Mouse (Mus musculus) neural tube, embryonic 13.5 days (tissue): ENCODE results near the gene Gm45785. TPM values are rescaled to one million over a fixed set of nuclear protein-coding genes. Genes with fewer than 3 reads are reported as not detected.

Experiments used
- ATAC-seq: fragments of 200-750 bp; cut with Nextera tagmentation; 2 replicates; pipeline ENCODE4 v1.8.0; 2017; ENCODE audit warnings: low read depth, mild to moderate bottlenecking, moderate TSS enrichment, moderate library complexity
- H3K27ac ChIP-seq: fragments of 300-500 bp; sonication (generic); replicated peaks from 2 replicates; pipeline ENCODE4 v1.5.1; 2015; ENCODE audit warnings: moderate library complexity, mild to moderate bottlenecking, inconsistent platforms
- H3K27me3 ChIP-seq: fragments of 300-500 bp; sonication (generic); 2 replicates; pipeline ENCODE4 v1.6.1; 2015; ENCODE audit warnings: mild to moderate bottlenecking, inconsistent platforms
- H3K36me3 ChIP-seq: fragments of 300-500 bp; sonication (generic); 2 replicates; pipeline ENCODE4 v1.6.1; 2015; ENCODE audit warnings: mild to moderate bottlenecking, inconsistent platforms
- H3K4me1 ChIP-seq: fragments of 300-500 bp; sonication (generic); replicated peaks from 2 replicates; pipeline ENCODE4 v1.6.1; 2015; ENCODE audit warnings: inconsistent platforms
- H3K4me2 ChIP-seq: fragments of 300-500 bp; sonication (generic); 2 replicates; pipeline ENCODE4 v1.6.1; 2015; ENCODE audit warnings: inconsistent platforms, mild to moderate bottlenecking, moderate library complexity
- H3K4me3 ChIP-seq: fragments of 300-500 bp; sonication (generic); 2 replicates; pipeline ENCODE4 v1.5.1; 2015; ENCODE audit warnings: mild to moderate bottlenecking, inconsistent platforms
- H3K9ac ChIP-seq: fragments of 300-500 bp; sonication (generic); 2 replicates; pipeline ENCODE4 v1.6.1; 2015; ENCODE audit warnings: moderate library complexity, mild to moderate bottlenecking, inconsistent platforms
- H3K9me3 ChIP-seq: fragments of 300-500 bp; sonication (generic); 2 replicates; pipeline ENCODE4 v1.6.1; 2016; ENCODE audit warnings: inconsistent platforms
- WGBS: fragments of 180-500 bp; shearing (Covaris S2); methylation state at CpG from one replicate; pipeline ENCODE4 v1.1.7; 2015; 5-methylcytosine and 5-hydroxymethylcytosine counted together
- polyA plus RNA-seq: library from polyadenylated mRNA; unstranded; fragments of >200 nt; fragmentation: Nextera tagmentation; extraction: Ambion mirVana; gene quantifications from 2 replicates; pipeline ENCODE4 v1.2.1, GENCODE M21; 2015

Gene Gm45785
- polyA plus RNA-seq, 1 experiment from 2014 or later, result not detected

DNA sequence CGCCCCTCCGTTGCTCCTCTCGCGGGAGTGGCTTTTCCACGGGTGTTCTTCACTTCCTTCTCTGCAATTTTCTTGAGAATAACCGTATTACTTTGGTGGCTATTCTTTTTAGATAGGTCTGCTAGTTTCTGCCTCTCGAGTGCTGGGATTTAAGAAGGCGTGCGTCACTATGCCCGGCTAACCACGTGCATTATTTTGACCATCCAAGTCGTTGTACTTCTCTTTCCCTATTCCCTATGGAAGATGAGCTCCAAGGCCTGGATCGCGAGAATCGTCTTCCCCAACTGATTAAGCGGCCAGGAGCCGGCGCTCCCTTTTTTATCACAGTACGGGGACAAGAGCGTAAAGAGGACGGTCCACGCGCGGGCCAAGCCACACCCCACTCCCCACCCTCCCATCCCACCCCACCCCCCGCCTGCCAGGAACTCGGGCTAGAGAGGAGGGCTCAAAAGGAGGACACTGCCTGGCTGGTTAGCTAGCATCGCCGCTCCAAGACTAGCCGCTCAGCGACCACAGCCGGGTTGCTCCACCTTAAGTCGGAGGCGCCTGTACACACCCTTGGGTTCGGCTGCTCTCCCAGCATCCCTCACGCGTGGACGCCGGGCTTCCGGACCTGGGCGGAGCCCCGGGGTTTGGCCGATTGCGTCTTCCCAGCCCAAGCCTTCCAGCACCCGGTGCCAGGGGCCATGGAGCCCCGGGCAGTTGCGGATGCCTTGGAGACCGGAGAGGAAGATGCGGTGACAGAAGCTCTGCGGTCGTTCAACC is 836 bp upstream of the Gm45785 start, which contains the start of gene Ric8a:
Gene Ric8a, plus strand, starts transcription at position 173 of the 765 bp plus-strand sequence.
- peak within 1 kb of the TSS; percentile 67 for H3K4me3 ChIP-seq
- peaks cover 65% of the 10 kb centered on the region for H3K36me3 ChIP-seq
- peak within 1 kb of the TSS; percentile 95 for H3K9ac ChIP-seq
- no peaks in the 10 kb centered on the region for H3K9me3 ChIP-seq
- H3K4me2 ChIP-seq, result peak within 1 kb of the TSS; percentile 99
- peak within 1 kb of the TSS; percentile 93 for H3K27ac ChIP-seq
- H3K27me3 ChIP-seq, result no peaks in the 10 kb centered on the region
- peak; percentile 80 for ATAC-seq
- WGBS, result under 1% methylated on average over 50 of the region's 50 CpGs
- peaks cover 42% of the 10 kb centered on the region for H3K4me1 ChIP-seq

GRCm38 (mm10) chr7:140855181-140855580 is 950 bp downstream of the Gm45785 start:
- H3K36me3 ChIP-seq, result peaks cover 59% of the 10 kb centered on the region
- H3K27me3 ChIP-seq, result no peaks in the 10 kb centered on the region
- H3K9ac ChIP-seq, result peak overlapping the region; percentile 95
- peak overlapping the region; percentile 67 for H3K4me3 ChIP-seq
- H3K4me1 ChIP-seq, result peaks cover 38% of the 10 kb centered on the region
- H3K9me3 ChIP-seq, result no peaks in the 10 kb centered on the region
- whole genome bisulfite sequencing, result 76% methylated on average over 9 of the region's 9 CpGs
- 0 out of 2 replicates have a peak overlapping the region, but pooled peaks have one; percentile 93 for H3K27ac ChIP-seq
- H3K4me2 ChIP-seq, result peak overlapping the region; percentile 99
- ATAC-seq, result no peak

GRCm38 (mm10) chr7:140854483-140854882 is 1.6 kb downstream of the Gm45785 start:
- Histone ChIP-seq H3K4me2 (peak overlapping the region; percentile 99), H3K27ac (no peak overlapping the region), H3K9ac (no peak overlapping the region), H3K36me3 (peaks cover 54% of the 10 kb centered on the region), H3K9me3 (no peaks in the 10 kb centered on the region), H3K27me3 (no peaks in the 10 kb centered on the region), H3K4me1 (peaks cover 31% of the 10 kb centered on the region), H3K4me3 (peak overlapping the region; percentile 67; the same call in 1 of the 2 replicates)
- WGBS, result 94% methylated on average over 18 of the region's 18 CpGs
- ATAC-seq, result no peak

DNA sequence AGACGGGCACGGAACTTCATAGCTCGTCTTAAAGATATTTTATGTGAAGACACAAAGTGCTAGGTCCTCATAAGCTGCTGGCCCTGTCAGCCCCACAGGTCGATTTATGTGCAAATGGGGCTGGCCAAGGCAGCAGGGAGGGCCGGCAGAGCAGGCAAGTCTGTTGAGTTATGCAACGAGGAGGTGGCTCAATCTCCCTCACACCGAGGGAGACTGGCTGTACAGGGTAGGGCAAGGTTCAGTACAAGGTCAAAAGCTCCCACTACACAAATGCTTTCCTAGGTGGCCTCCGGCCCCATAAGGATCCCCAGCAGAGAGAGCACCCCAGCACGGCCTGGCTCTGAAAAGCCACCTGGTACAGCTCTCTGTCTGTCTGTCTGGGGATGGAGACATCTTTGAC is 2.7 kb downstream of the Gm45785 start:
- WGBS, result 86% methylated on average over 9 of the region's 9 CpGs
- no peaks in the 10 kb centered on the region for H3K27me3 ChIP-seq
- peaks cover 43% of the 10 kb centered on the region for H3K36me3 ChIP-seq
- peaks cover 20% of the 10 kb centered on the region for H3K4me1 ChIP-seq
- no peaks in the 10 kb centered on the region for H3K9me3 ChIP-seq
- no peak overlapping the region for H3K4me2 ChIP-seq
- H3K4me3 ChIP-seq, result no peak overlapping the region
- no peak overlapping the region for H3K9ac ChIP-seq
- ATAC-seq, result no peak
- no peak overlapping the region for H3K27ac ChIP-seq

DNA sequence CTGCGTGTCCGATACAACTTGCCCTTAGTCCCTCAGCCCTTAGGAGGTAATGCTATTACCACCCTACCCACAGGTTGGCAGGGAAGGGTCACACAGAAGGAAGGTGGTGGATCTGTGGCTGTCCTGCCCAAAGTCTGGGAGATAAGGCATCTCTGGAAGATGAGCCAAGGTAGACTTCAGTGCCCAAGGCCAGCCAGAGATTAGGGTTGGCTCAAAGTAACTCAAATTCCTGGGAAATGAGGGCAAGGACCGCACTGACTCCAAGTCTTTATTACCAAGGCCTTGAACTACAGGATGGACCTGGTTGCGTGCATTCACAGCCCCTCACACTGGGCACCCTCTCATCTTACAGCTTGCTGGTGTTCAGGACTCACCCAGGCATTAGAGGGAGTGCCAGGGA is 4.2 kb downstream of the Gm45785 start:
- no peak for ATAC-seq
- H3K9me3 ChIP-seq, result no peaks in the 10 kb centered on the region
- peaks cover 41% of the 10 kb centered on the region for H3K36me3 ChIP-seq
- peaks cover 12% of the 10 kb centered on the region for H3K4me1 ChIP-seq
- no peak overlapping the region for H3K4me3 ChIP-seq
- no peak overlapping the region for H3K9ac ChIP-seq
- 94% methylated on average over 4 of the region's 4 CpGs for WGBS
- H3K4me2 ChIP-seq, result no peak overlapping the region
- no peak overlapping the region for H3K27ac ChIP-seq
- H3K27me3 ChIP-seq, result peaks cover 4% of the 10 kb centered on the region; the same call in 1 of the 2 replicates

GRCm38 (mm10) chr7:140848591-140848990 is 7.5 kb downstream of the Gm45785 start:
- WGBS, result 88% methylated on average over 10 of the region's 10 CpGs
- ATAC-seq, result no peak

DNA sequence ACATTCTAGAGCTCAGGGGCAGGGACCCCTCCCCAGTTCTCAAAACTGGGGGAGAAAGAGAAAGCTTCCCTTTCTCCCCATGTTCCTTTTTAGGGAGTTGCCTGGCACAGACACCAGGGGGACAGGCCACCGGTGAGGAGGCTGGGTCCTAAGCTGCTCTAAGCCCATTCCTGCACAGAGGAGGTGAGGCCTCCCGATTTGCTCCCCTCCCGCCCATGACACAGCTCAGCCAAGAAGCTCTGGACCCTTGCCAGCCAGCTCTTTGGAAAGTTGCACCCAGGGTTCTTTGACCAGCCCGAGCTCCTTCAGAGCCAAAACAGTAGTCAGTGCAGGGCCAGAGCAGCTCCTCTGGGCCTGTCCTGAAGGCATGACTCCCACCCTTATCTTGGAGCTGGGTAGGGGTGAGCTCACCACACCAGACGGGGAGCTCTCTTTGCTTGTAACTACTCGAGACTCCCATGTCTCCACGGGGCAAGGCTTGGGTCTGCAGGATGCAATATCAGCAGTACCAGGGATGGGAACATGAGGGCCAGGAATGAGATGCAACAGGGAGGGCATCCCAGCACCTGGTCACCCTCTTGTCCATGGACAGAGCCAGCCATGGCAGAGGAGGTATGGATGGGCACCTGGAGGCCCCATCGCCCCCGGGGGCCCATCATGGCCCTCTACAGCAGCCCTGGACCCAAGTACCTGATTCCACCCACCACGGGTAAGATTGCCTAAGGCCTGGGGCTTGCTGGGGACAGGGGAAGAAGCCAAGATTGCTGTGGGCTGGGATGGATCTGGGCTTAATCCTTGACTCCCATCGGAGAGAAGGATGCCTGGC is 8.2 kb downstream of the Gm45785 start, which contains the start of gene Odf3:
Gene Odf3, plus strand, starts transcription at position 51 of the 826 bp plus-strand sequence.
- H3K4me2 ChIP-seq, result no peak within 1 kb of the TSS
- H3K4me1 ChIP-seq, result no peaks in the 10 kb centered on the region
- H3K27ac ChIP-seq, result no peak within 1 kb of the TSS
- peaks cover 22% of the 10 kb centered on the region for H3K36me3 ChIP-seq
- peak within 1 kb of the TSS; percentile 34; the same call in 1 of the 2 replicates for H3K9ac ChIP-seq
- ATAC-seq, result no peak
- H3K4me3 ChIP-seq, result no peak within 1 kb of the TSS
- peaks cover 14% of the 10 kb centered on the region for H3K27me3 ChIP-seq
- WGBS, result 76% methylated on average over 11 of the region's 11 CpGs
- no peaks in the 10 kb centered on the region for H3K9me3 ChIP-seq

More at GRCm38 (mm10) chr7:140848591-140848990, 7.5 kb downstream of the Gm45785 start:
- Histone ChIP-seq H3K4me3 (no peak overlapping the region), H3K27me3 (peaks cover 8% of the 10 kb centered on the region; the same call in 1 of the 2 replicates), H3K9ac (no peak overlapping the region), H3K9me3 (no peaks in the 10 kb centered on the region), H3K4me2 (no peak overlapping the region), H3K36me3 (peaks cover 28% of the 10 kb centered on the region), H3K4me1 (no peaks in the 10 kb centered on the region), H3K27ac (no peak overlapping the region)

DNA sequence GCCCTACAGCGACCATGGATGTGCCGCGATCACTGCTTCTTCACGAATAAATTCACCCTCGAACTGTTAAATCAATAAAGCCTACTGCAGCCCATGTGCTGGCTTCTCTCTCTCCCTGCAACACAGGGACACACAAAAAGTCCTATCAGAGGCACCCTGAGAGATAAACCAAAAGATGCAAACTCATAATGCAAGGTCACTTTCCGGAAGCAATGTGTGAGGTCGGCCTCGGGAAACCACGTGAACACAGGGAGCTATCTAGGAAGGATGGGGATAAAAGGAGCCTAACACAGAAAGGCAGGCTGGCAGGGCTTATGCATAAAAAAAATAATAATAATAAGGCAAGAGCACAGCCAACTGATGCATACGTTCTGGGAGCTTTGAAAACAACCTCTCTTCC is 9.5 kb downstream of the Gm45785 start:
- H3K27ac ChIP-seq, result no peak overlapping the region
- no peak overlapping the region for H3K9ac ChIP-seq
- no peak overlapping the region for H3K4me2 ChIP-seq
- peaks cover 9% of the 10 kb centered on the region for H3K36me3 ChIP-seq
- H3K4me1 ChIP-seq, result no peaks in the 10 kb centered on the region
- no peak overlapping the region for H3K4me3 ChIP-seq
- no peaks in the 10 kb centered on the region for H3K9me3 ChIP-seq
- WGBS, result 87% methylated on average over 10 of the region's 10 CpGs
- ATAC-seq, result no peak
- peaks cover 22% of the 10 kb centered on the region for H3K27me3 ChIP-seq

DNA sequence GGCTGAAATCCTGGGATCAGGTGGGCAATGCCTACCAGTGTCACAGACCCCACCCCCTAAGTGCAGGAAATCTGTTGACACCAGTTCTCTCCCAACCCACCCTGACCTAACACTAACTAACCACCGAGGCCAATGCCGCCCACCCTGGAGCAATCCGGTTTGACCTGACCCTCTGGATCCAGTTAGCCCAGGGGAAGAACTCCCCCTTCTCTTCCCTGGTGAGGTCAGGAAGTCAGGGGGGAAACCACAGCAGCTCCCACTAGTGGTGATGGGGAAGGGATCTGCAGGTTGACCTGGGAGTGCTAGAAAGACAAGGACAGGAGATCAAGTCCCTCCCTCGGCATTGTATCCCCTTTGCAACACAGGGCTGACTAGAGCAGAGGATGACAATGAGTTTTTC is 10.4 kb downstream of the Gm45785 start:
- Histone ChIP-seq H3K4me1 (no peaks in the 10 kb centered on the region), H3K27me3 (peaks cover 29% of the 10 kb centered on the region), H3K9ac (no peak overlapping the region), H3K4me3 (no peak overlapping the region), H3K27ac (no peak overlapping the region), H3K36me3 (no peaks in the 10 kb centered on the region; the same call in 1 of the 2 replicates), H3K9me3 (no peaks in the 10 kb centered on the region), H3K4me2 (no peak overlapping the region)
- 70% methylated on average over 4 of the region's 4 CpGs for WGBS
- no peak for ATAC-seq

DNA sequence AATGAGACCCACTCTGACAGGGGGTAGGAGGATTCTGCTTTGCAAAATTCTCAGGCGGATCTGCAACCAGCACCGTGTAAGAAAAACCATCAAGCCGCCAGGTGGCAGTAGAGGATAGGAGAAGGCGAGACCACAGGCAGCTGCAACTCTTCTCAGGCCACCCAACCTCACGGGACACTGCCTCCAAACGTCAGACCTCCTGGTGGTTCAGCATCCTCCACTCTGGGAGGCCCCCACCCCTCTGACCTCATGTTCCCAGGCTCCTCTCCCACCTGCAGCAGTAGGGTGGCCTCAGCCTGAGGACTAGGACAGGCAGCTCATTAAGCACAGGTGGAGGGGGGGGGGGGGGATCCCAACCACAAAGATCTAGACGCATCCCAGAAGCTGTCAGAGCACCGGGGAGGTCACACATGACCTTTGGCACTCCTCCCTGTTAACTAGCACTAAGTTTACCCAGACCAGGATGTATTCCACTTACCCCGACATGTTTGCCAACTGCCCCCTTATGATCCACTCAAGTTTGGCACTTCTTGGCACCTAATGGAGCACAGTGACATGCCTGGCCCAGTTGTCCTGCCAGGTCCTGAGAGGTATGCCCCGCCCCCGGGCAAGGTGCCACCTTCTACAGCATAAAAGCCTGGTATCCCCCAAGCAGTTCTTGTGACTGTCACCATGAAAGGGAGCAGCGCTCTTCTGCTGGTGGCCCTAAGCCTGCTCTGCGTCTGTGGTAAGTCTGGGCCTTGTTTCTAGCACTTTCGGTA is 11.0 kb downstream of the Gm45785 start, which contains the start of gene Scgb1c1:
Gene Scgb1c1, plus strand, starts transcription at position 643 of the 761 bp plus-strand sequence.
- Histone ChIP-seq H3K4me3 (no peak within 1 kb of the TSS), H3K4me2 (no peak within 1 kb of the TSS), H3K27me3 (peaks cover 34% of the 10 kb centered on the region), H3K27ac (no peak within 1 kb of the TSS), H3K9ac (no peak within 1 kb of the TSS), H3K36me3 (no peaks in the 10 kb centered on the region), H3K4me1 (no peaks in the 10 kb centered on the region), H3K9me3 (no peaks in the 10 kb centered on the region)
- WGBS, result 35% methylated on average over 14 of the region's 14 CpGs
- peak; percentile 80 for ATAC-seq

GRCm38 (mm10) chr7:140843806-140844205 is 12.3 kb downstream of the Gm45785 start:
- no peak for ATAC-seq
- H3K4me2 ChIP-seq, result no peak overlapping the region
- no peaks in the 10 kb centered on the region for H3K9me3 ChIP-seq
- H3K9ac ChIP-seq, result no peak overlapping the region
- H3K36me3 ChIP-seq, result no peaks in the 10 kb centered on the region
- 82% methylated on average over 7 of the region's 7 CpGs for WGBS
- no peak overlapping the region for H3K4me3 ChIP-seq
- no peak overlapping the region for H3K27ac ChIP-seq
- no peaks in the 10 kb centered on the region for H3K4me1 ChIP-seq
- H3K27me3 ChIP-seq, result peaks cover 41% of the 10 kb centered on the region
